Comparison of ENCODE assay signal across 10 mouse cellular contexts in the genomic region with DNA sequence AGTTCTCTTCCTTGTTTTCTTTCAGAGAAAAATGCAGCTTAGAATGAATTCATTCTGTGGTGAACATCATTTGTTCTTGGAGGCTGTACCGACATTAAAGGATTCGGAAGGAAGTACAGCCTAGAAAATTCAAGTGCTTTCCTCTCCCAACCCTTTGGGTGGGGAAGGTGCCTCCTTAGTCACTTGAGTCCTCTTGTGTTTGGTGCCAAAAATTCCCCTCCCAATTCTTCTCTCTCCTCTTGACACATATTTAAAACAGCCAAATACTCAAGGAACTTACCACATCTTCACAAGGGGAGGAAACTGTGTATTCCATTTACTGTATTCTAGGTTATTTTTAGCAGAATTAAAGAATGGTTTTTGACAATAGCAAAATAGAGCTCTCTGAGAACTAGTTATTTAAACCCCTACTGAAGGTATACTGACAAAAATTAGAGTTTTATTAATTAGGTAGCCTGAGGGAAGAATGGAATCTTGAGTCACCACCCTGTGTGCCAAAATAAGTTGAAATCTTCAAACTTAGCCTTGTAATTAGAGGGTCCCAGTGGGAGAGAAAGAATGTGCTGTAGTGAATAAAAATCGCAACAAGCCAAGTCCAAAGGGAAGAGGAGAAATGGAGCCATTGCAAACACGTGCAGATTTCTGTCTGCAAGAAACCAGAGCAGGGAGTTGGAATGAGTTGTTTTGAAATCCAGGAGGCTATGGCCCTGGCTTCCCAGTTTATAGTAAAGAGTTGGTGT.
A peak's percentile ranks its signal among the peaks of the same experiment; 100 is the strongest.
DNase-seq lines count a peak whose midpoint lies in the region; ATAC-seq and TF ChIP-seq lines count a peak whose summit lies in the region.
"Had no signal": no experiment of that assay in that cellular context is flagged by ENCODE, and none has a peak within 500 bp of the region (broad histone marks: within the 10 kb centered on the region; RNA-seq: fewer than 3 reads in every experiment).

No protein-coding gene starts in this region.

- 37% methylated on average over 4 of the region's 4 CpGs for WGBS in forebrain, embryonic 10.5 days
- WGBS in forebrain, postnatal 0 days: 17% methylated on average over 4 of the region's 4 CpGs
- 16% methylated on average over 4 of the region's 4 CpGs for WGBS in forebrain, embryonic 13.5 days
- WGBS in lung, adult 2 months: 49% methylated on average over 4 of the region's 4 CpGs

- intact Hi-C loops in heart, postnatal 25 days (cut with DNase I): no loop called here

- no peak overlapping the region for H3K4me2 ChIP-seq in forebrain, postnatal 0 days (ENCODE audit: low read depth)
- H3K4me2 ChIP-seq in forebrain, embryonic 13.5 days: peak overlapping the region; percentile 33
- H3K4me2 ChIP-seq: liver, embryonic 12.5 days had no signal

- TF ChIP-seq POLR2A in lung, adult 2 months (IDR thresholded peaks at IDR 0.05; ENCODE audit: borderline replicate concordance, extremely low read depth, low read depth, low read length): no peak

- no peak overlapping the region for H3K9ac ChIP-seq in forebrain, postnatal 0 days
- H3K9ac ChIP-seq in forebrain, embryonic 13.5 days: no peak overlapping the region
- H3K9ac ChIP-seq: liver, embryonic 12.5 days had no signal

- ATAC-seq in forebrain, postnatal 0 days: no peak
- peak; percentile 70; the same call in 1 of the 2 replicates for ATAC-seq in forebrain, embryonic 13.5 days
- no peak for ATAC-seq in cerebellum, adult (ENCODE audit: insufficient number of reproducible peaks, low FRiP score, low TSS enrichment)
- ATAC-seq: intestine, postnatal 0 days; liver, embryonic 12.5 days had no signal

- H3K36me3 ChIP-seq in forebrain, embryonic 10.5 days (replicated peaks): no peaks in the 10 kb centered on the region
- H3K36me3 ChIP-seq in forebrain, postnatal 0 days (ENCODE audit: insufficient read depth): no peaks in the 10 kb centered on the region
- H3K36me3 ChIP-seq in forebrain, embryonic 13.5 days (ENCODE audit: poor library complexity, severe bottlenecking): no peaks in the 10 kb centered on the region
- H3K36me3 ChIP-seq: liver, embryonic 12.5 days had no signal

- TF ChIP-seq CTCF in forebrain, postnatal 0 days (IDR thresholded peaks at IDR 0.05; ENCODE audit: low read depth): no peak
- TF ChIP-seq CTCF in lung, adult 2 months (IDR thresholded peaks at IDR 0.05; ENCODE audit: insufficient read depth, low read length): no peak

- H3K4me1 ChIP-seq in forebrain, embryonic 10.5 days: peaks cover 17% of the 10 kb centered on the region
- peaks cover 12% of the 10 kb centered on the region; the same call in 1 of the 2 replicates for H3K4me1 ChIP-seq in forebrain, postnatal 0 days (ENCODE audit: insufficient read depth)
- peaks cover 11% of the 10 kb centered on the region; the same call in 1 of the 2 replicates for H3K4me1 ChIP-seq in forebrain, embryonic 13.5 days
- no peaks in the 10 kb centered on the region for H3K4me1 ChIP-seq in lung, adult 2 months (ENCODE audit: control insufficient read depth, insufficient read depth, low read length)
- H3K4me1 ChIP-seq: liver, embryonic 12.5 days had no signal

- no peak for DNase-seq in forebrain, embryonic 10.5 days (ENCODE audit: extremely low spot score, low spot score)
- DNase-seq in forebrain, postnatal 0 days: no peak
- DNase-seq in Muller cell, postnatal 12 days (ENCODE audit: inconsistent ontology term): peak; percentile 77
- DNase-seq in lung, adult 2 months: peak; percentile 7
- no peak for DNase-seq in cerebellum, adult 18-20 months
- DNase-seq in heart, postnatal 25 days (ENCODE audit: low spot score): no peak

- H3K4me3 ChIP-seq in forebrain, embryonic 10.5 days: no peak overlapping the region
- H3K4me3 ChIP-seq in forebrain, postnatal 0 days (ENCODE audit: low read depth, low read length): no peak overlapping the region
- no peak overlapping the region for H3K4me3 ChIP-seq in forebrain, embryonic 13.5 days
- H3K4me3 ChIP-seq in lung, adult 2 months (replicated peaks; ENCODE audit: extremely low read depth, low read depth, low read length): no peak overlapping the region
- H3K4me3 ChIP-seq: liver, embryonic 12.5 days had no signal

- H3K27me3 ChIP-seq in forebrain, embryonic 10.5 days (ENCODE audit: poor library complexity, severe bottlenecking): no peaks in the 10 kb centered on the region
- H3K27me3 ChIP-seq in forebrain, postnatal 0 days (ENCODE audit: insufficient read depth, low read length): no peaks in the 10 kb centered on the region
- H3K27me3 ChIP-seq in forebrain, embryonic 13.5 days: no peaks in the 10 kb centered on the region
- H3K27me3 ChIP-seq: liver, embryonic 12.5 days had no signal

- peak overlapping the region; percentile 70 for H3K27ac ChIP-seq in forebrain, embryonic 10.5 days
- H3K27ac ChIP-seq in forebrain, postnatal 0 days (ENCODE audit: low read depth, low read length): no peak overlapping the region
- no peak overlapping the region; the same call in 1 of the 2 replicates for H3K27ac ChIP-seq in forebrain, embryonic 13.5 days
- H3K27ac ChIP-seq: liver, embryonic 12.5 days had no signal

- H3K9me3 ChIP-seq in forebrain, embryonic 10.5 days: no peaks in the 10 kb centered on the region
- no peaks in the 10 kb centered on the region for H3K9me3 ChIP-seq in forebrain, postnatal 0 days (ENCODE audit: low read length)
- no peaks in the 10 kb centered on the region for H3K9me3 ChIP-seq in forebrain, embryonic 13.5 days (replicated peaks)
- H3K9me3 ChIP-seq: liver, embryonic 12.5 days had no signal

Comparison
In these comparisons a context has a peak if more than half of its experiments do, and no peak if none do; other contexts are left out.
1. DNase-seq: peak in Muller cell, postnatal 12 days (single experiment) and lung, adult 2 months (single experiment); none in forebrain, embryonic 10.5 days (single experiment), forebrain, postnatal 0 days (single experiment), cerebellum, adult 18-20 months (0 of 2) and heart, postnatal 25 days (single experiment).